ENCODE assay signal across 7 mouse cellular contexts in genomic region chr3:37723662-37724170, GRCm38 (mm10). TPM values are rescaled to one million over a fixed set of nuclear protein-coding genes. Genes with fewer than 3 reads are reported as not detected.
DNase-seq lines count a peak whose midpoint lies in the region; ATAC-seq and TF ChIP-seq lines count a peak whose summit lies in the region.

No protein-coding gene starts in this region.

- 6% methylated on average over 17 of the region's 17 CpGs for WGBS in lung, embryonic 16.5 days
- WGBS in forebrain, embryonic 12.5 days: under 1% methylated on average over 17 of the region's 17 CpGs
- WGBS in intestine, embryonic 16.5 days: 10% methylated on average over 17 of the region's 17 CpGs
- 2% methylated on average over 17 of the region's 17 CpGs for WGBS in liver, embryonic 14.5 days (ENCODE audit: insufficient replicate concordance)

- peaks cover 23% of the 10 kb centered on the region for H3K4me1 ChIP-seq in lung, embryonic 16.5 days (replicated peaks; ENCODE audit: control insufficient read depth, insufficient read depth, low read length)
- peaks cover 26% of the 10 kb centered on the region for H3K4me1 ChIP-seq in forebrain, embryonic 12.5 days
- peaks cover 33% of the 10 kb centered on the region for H3K4me1 ChIP-seq in intestine, embryonic 16.5 days (ENCODE audit: control insufficient read depth, insufficient read depth, low read length)
- peaks cover 0 to 19% of the 10 kb centered on the region in 2 experiments; a peak in 3 of 4 replicates for H3K4me1 ChIP-seq in liver, embryonic 14.5 days (replicated peaks; ENCODE audit: control insufficient read depth in 2 of 2, insufficient read depth in 2 of 2, low read length in 1 of 2)

- no peaks in the 10 kb centered on the region for H3K9me3 ChIP-seq in lung, embryonic 16.5 days (ENCODE audit: control insufficient read depth, low read length)
- H3K9me3 ChIP-seq in forebrain, embryonic 12.5 days: no peaks in the 10 kb centered on the region
- no peaks in the 10 kb centered on the region for H3K9me3 ChIP-seq in intestine, embryonic 16.5 days (ENCODE audit: control insufficient read depth, low read length)
- H3K9me3 ChIP-seq in liver, embryonic 14.5 days (ENCODE audit: control insufficient read depth, low read length): no peaks in the 10 kb centered on the region

- H3K4me3 ChIP-seq in lung, embryonic 16.5 days (ENCODE audit: low read length): peak overlapping the region; percentile 45
- H3K4me3 ChIP-seq in forebrain, embryonic 12.5 days (replicated peaks): peak overlapping the region; percentile 40
- H3K4me3 ChIP-seq in intestine, embryonic 16.5 days (ENCODE audit: low read length): peak overlapping the region; percentile 45
- peak overlapping the region; percentile 23 to 44; a peak in 3 of 4 replicates for H3K4me3 ChIP-seq in liver, embryonic 14.5 days (ENCODE audit: insufficient read depth in 1 of 2, low read depth in 2 of 2, low read length in 2 of 2)

- no peak for TF ChIP-seq EP300 in liver, embryonic 14.5 days (IDR thresholded peaks at IDR 0.05; ENCODE audit: low read depth)

- TF ChIP-seq CTCF in liver, embryonic 14.5 days (IDR thresholded peaks at IDR 0.05; ENCODE audit: low read depth): no peak

- DNase-seq in lung, postnatal 36 days: no peak
- no peak for DNase-seq in liver, embryonic 14.5 days (ENCODE audit: low read depth in 3 of 3, low spot score in 3 of 3)
- DNase-seq in right cerebral cortex, postnatal 10 days (ENCODE audit: low spot score in 2 of 2): peak; percentile 70 to 76
- no peak for DNase-seq in ovary, postnatal 14 days (ENCODE audit: low spot score)

- no peaks in the 10 kb centered on the region for H3K36me3 ChIP-seq in lung, embryonic 16.5 days (ENCODE audit: control insufficient read depth, insufficient read depth, low read length)
- H3K36me3 ChIP-seq in forebrain, embryonic 12.5 days (replicated peaks): no peaks in the 10 kb centered on the region
- no peaks in the 10 kb centered on the region for H3K36me3 ChIP-seq in intestine, embryonic 16.5 days (ENCODE audit: control insufficient read depth, insufficient read depth, low read length)
- H3K36me3 ChIP-seq in liver, embryonic 14.5 days (replicated peaks; ENCODE audit: control insufficient read depth, insufficient read depth, low read depth): no peaks in the 10 kb centered on the region

- peak overlapping the region; percentile 68 for H3K9ac ChIP-seq in lung, embryonic 16.5 days (ENCODE audit: low read length)
- H3K9ac ChIP-seq in forebrain, embryonic 12.5 days: peak overlapping the region; percentile 58
- peak overlapping the region; percentile 69 for H3K9ac ChIP-seq in intestine, embryonic 16.5 days (ENCODE audit: low read depth, low read length)
- H3K9ac ChIP-seq in liver, embryonic 14.5 days (replicated peaks): no peak overlapping the region

- H3K27me3 ChIP-seq in lung, embryonic 16.5 days (ENCODE audit: control insufficient read depth, insufficient read depth, low read depth, low read length): peaks cover 8% of the 10 kb centered on the region; the same call in 1 of the 2 replicates
- H3K27me3 ChIP-seq in forebrain, embryonic 12.5 days: peaks cover 46% of the 10 kb centered on the region
- no peaks in the 10 kb centered on the region for H3K27me3 ChIP-seq in intestine, embryonic 16.5 days (replicated peaks; ENCODE audit: control insufficient read depth, insufficient read depth, low read length)
- peaks cover 22% of the 10 kb centered on the region for H3K27me3 ChIP-seq in liver, embryonic 14.5 days (ENCODE audit: control insufficient read depth, insufficient read depth, low read length)

- H3K4me2 ChIP-seq in lung, embryonic 16.5 days (ENCODE audit: low read depth, low read length): peak overlapping the region; percentile 57
- peak overlapping the region; percentile 78 for H3K4me2 ChIP-seq in forebrain, embryonic 12.5 days
- peak overlapping the region; percentile 68 for H3K4me2 ChIP-seq in intestine, embryonic 16.5 days (ENCODE audit: low read depth, low read length)
- H3K4me2 ChIP-seq in liver, embryonic 14.5 days (ENCODE audit: low read depth): peak overlapping the region; percentile 49

- peak overlapping the region; percentile 98 for H3K27ac ChIP-seq in lung, embryonic 16.5 days (ENCODE audit: low read length)
- H3K27ac ChIP-seq in forebrain, embryonic 12.5 days: peak overlapping the region; percentile 73
- peak overlapping the region; percentile 96 for H3K27ac ChIP-seq in intestine, embryonic 16.5 days (ENCODE audit: low read length)
- H3K27ac ChIP-seq in liver, embryonic 14.5 days: no peak overlapping the region

- peak; percentile 67 for ATAC-seq in lung, embryonic 16.5 days (ENCODE audit: low read depth)
- peak; percentile 66 for ATAC-seq in forebrain, embryonic 12.5 days (ENCODE audit: low FRiP score)
- ATAC-seq in intestine, embryonic 16.5 days: peak; percentile 59
- ATAC-seq in liver, embryonic 14.5 days (ENCODE audit: insufficient read depth): no peak

RNA-seq across cellular contexts. Expression of gene Gm5148, which starts 0.6 kb away (rescaled TPM):
- 6.0 and 8.0 TPM in 2 replicates for polyA plus RNA-seq in lung, embryonic 16.5 days (2015; fragmentation: Nextera tagmentation; extraction: Ambion mirVana)
- polyA plus RNA-seq in forebrain, embryonic 12.5 days (2016; fragmentation: Nextera tagmentation; extraction: Ambion mirVana): 3.7 and 4.3 TPM in 2 replicates
- polyA plus RNA-seq in intestine, embryonic 16.5 days (2015; fragmentation: Nextera tagmentation; extraction: Ambion mirVana): 4.0 and 5.9 TPM in 2 replicates
- 1.6 TPM in 2 replicates for polyA plus RNA-seq in liver, embryonic 14.5 days (2012; rRNA removed)
- polyA plus RNA-seq in liver, embryonic 14.5 days (2014; fragmentation: Nextera tagmentation; extraction: Ambion mirVana): 3.0 and 3.5 TPM in 2 replicates

Comparison
In these comparisons a context has a peak if more than half of its experiments do, and no peak if none do; other contexts are left out.
1. DNase-seq: peak in right cerebral cortex, postnatal 10 days (2 of 2); none in lung, postnatal 36 days (single experiment), liver, embryonic 14.5 days (0 of 3) and ovary, postnatal 14 days (single experiment).
2. Peak in every context shown above with its lines, with median percentiles within 50 percentile points of each other: H3K4me2 ChIP-seq and H3K4me3 ChIP-seq.